Mouse (Mus musculus): ENCODE data around the gene Hist1h4a.

- TF ChIP-seq CTCF (IDR thresholded peaks at IDR 0.05; ENCODE audit: low read depth) (no peak), EP300 (IDR thresholded peaks at IDR 0.05; ENCODE audit: low read depth) (peak; percentile 6; the same call in 1 of the 2 replicates)
Observed at GRCm38 (mm10) chr13:23740256-23740840, 20.7 kb downstream of the Hist1h4a start.
